Mouse (Mus musculus) heart, postnatal 0 days (tissue): ENCODE data around the gene Arid1b.

Experiments
- CTCF ChIP-seq: IDR thresholded peaks from 2 replicates; pipeline ENCODE4 v1.5.1; 2016; ENCODE audit warnings: antibody characterized with exemption, control low read depth, low read depth
- EP300 ChIP-seq: IDR thresholded peaks from 2 replicates; pipeline ENCODE4 v1.6.1; 2016; ENCODE audit warnings: antibody characterized with exemption, low read depth

DNA sequence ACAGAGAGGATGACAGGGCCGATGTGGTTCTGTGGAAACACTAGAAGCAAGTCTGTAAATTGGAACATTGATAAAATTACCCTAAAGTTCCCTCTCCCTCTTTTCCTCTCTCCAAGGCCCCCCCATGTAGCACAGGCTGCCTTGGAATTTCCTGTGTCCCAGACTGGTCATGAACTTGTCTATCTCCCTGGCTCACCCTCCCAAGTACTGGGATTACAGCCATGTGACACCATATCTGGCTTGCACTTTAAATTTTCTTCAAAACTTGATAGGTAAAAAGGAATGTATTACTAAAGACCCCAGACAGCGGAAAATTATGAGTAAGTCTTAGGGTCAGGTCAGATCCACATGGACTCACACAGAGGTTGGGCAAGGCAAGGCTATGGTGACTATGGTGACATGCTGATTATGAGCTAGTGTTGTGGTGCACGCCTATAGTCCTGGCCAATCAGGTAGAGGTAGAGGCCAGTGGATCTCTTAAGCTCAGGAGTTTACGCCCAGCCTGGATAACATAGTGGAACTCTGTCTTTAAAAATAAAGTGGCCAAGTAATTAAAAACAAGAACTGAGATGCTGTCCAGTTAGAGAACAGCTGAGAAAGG lies 185.9 kb downstream of the Arid1b start:
- TF ChIP-seq CTCF (no peak), EP300 (no peak)
